Mouse (Mus musculus): ENCODE measurements around the gene Fjx1.

Fjx1 gene

GRCm38 (mm10) chr2:102451671-102452549, at the start of gene Fjx1:
Fjx1 (minus strand) TSS chr2:102452499.
- peak; percentile 8 to 17 for DNase-seq

- peak; percentile 6 to 10 for DNase-seq
These were observed 47.8 kb upstream of the Fjx1 start for GRCm38 (mm10) chr2:102500001-102500689.

DNA sequence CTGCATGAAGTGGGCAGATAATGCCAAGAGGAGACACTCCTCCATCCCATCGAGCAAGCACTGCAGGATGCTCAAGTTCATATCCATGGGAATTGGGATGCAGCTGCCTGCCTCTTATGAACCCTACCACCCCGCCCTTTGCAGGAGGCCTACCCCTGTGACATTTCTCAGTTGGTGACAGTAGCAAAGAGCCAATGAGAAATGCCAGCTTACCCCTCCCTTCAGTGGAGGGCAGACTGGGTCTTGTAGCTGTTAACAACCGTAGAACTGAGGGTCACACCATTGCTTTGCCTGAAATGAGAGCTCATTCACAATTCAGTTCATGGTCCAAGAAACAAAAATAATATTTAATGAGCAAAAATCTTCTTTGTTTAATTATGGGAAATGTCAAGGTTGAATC, 28.4 kb upstream of the Fjx1 start:
- DNase-seq: no peak

- DNase-seq: no peak
These were observed 23.8 kb upstream of the Fjx1 start for GRCm38 (mm10) chr2:102476101-102476500.

DNA sequence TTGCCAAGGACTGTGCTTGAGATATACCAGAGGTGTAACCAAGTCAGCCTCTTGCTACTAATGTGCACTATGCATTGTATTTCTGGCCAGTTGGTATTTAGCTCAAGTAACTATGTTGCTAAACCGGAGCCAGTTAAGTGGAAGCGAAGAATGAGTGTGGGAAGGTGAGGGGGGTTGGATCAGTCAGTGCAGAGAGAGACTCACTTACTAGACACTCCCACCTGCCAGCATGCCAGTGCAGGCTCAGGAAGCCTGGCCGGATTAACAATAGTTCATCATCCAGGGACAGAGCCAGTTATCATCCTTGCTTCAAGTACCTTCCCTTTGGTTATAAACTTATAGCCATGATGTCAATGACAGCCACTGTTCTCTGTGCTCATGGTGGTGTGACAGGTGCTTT, 16.3 kb upstream of the Fjx1 start:
- no peak for DNase-seq

DNA sequence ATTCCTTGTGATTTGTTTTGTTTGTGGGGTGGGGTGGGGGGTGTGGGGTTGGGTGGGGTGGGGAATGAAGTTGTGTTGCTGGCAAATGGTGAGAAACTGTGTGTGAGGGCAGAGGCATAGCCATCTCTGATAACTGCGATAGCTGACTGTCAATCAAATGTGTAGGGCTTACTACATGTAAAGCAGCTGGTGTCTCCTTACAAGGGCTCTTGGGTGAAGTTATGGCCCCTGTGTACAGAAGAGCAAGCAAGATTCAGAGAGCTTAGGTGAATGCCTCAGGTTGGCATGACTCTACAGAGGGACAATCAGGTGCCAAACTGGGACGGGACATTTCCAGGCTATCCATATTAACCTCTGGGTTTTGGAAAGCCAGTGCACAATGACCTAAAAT, 12.0 kb upstream of the Fjx1 start:
- no peak for DNase-seq

- no peak for DNase-seq
These were observed 11.5 kb upstream of the Fjx1 start for GRCm38 (mm10) chr2:102463587-102464341.

DNA sequence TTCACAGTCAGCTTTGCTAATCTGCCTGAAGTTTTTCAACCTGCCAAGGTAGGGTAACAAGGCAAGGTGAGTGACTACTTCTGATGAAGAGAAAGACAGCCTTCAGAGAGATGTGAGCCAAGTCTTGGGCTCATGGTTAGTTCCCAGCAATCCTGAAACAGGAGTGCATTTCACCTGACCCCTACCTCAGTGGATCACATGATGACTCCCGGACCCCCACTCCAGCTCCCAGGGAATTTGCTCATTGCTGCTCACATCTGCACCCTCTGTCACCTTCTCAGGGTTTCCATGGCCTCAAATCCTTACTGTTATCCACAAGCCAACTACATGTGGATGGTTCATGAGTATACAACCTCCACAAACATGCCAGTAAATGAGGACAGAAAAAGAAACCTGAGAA, 9.2 kb upstream of the Fjx1 start:
- no peak for DNase-seq

DNA sequence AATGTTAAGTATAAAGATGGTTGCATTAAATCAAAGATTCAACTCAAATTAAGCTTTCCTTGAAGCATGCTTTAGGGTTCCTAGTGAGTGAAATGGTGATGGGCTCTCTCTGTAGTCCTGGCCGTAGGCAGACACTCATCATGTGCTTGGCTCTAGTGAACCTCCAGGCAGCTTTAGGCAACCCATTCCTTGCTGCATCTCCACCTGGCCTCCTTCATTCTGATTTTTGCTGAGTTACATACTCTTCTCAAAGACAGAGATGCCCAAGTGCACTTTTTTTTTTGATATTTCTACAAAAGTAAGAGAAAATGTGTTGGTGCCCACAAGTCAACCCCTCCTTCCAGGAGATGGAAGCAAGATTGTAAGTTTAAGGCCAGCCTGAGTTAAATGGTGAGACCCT, 2.8 kb upstream of the Fjx1 start:
- DNase-seq: no peak

DNA sequence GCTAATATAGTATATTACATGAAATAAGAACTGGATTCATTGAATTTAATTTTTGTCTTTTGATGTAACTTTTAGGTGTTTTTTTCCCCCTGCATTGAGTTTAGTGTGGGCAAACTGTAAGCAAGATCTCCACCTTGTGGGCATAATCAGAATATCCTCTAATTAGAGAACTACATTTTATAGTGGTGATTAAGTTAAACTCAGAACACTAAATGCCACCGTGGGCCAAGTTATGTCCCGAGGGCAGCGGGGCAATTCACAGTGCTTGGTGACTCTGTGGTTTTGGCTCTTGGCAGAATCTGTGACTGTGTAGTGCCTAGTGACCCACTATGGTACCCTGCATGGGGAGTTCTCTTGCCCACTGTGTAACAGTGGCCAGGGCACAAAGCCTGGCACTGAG, 1.1 kb upstream of the Fjx1 start:
- peak; percentile 12 for DNase-seq

- peak; percentile 36 to 51 for DNase-seq
These were observed 1.3 kb downstream of the Fjx1 start for GRCm38 (mm10) chr2:102450761-102451670.

- DNase-seq: peak; percentile 33 to 40
These were observed 2.0 kb downstream of the Fjx1 start for GRCm38 (mm10) chr2:102450248-102450760.

DNA sequence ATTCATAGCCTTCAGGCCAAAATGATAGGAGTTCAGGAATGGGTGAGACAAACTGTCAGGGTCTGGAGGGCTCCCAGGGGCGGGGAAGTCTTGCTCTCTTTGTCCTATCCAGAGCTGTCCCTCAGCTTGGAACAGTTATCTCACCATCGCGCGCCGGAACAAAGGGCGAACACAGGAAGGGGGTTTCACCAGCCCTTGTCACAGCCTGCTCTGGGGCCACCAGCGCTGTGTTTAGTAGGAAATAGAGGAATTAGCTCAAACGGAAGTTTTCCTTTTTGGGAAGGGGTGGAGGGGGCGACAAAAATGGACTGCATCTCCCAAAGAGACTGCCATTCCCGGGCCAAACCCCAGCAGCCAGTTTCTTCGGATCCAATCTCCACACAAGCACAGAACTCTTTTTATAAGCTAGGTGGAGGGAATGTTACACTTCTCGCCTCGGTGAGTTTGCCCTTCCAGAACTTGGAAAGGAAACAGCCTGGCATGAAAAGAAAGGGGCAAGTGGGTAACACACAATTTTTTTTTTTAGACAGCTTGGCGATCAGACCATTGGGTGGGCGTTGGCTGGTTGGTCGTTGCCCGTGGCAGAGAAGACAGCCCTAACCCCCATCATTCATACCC, 2.6 kb downstream of the Fjx1 start:
- peak in 1 of 2 experiments; percentile 5 for DNase-seq

DNA sequence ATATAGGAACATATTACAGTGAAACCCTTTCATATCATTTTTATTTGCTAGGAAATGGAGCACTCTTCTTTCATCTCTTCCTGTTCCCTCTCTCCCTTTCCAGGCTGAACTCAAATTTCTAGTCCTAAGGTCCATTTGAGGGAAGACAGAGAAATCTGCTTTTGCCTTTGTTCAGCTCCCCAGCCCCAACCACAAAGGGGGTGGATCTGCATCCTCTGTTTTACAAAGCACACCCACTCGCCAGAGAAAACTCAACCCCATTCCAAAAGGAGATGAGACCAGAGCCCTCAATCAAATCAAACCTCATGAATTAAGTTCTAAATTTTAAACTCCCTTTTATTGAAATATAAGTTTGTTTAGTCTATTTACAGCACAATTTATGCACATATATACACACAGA, 3.2 kb downstream of the Fjx1 start:
- DNase-seq: no peak

GRCm38 (mm10) chr2:102447831-102448230, 4.5 kb downstream of the Fjx1 start:
- DNase-seq: no peak

DNA sequence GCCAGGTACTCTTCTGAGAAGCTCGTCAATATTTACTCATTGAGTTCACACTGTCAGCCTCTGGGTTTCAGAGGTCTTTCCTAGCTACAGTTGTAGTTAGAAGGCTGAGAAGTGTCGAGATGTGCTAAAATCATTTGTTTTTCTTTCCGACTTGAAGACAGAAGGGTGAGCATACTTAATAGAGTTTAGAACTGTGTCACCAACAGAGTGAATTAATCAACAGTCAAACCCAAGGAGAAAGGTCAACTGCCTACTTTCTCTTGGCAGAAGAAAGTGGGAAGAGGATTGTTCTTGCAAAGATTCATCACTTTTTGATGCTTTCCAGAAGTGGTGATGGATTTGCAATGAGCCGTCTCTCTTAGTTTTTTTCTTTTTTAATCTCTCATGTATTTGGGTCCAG, 5.4 kb downstream of the Fjx1 start:
- DNase-seq: no peak

GRCm38 (mm10) chr2:102437357-102438030, 14.8 kb downstream of the Fjx1 start:
- DNase-seq: no peak

DNA sequence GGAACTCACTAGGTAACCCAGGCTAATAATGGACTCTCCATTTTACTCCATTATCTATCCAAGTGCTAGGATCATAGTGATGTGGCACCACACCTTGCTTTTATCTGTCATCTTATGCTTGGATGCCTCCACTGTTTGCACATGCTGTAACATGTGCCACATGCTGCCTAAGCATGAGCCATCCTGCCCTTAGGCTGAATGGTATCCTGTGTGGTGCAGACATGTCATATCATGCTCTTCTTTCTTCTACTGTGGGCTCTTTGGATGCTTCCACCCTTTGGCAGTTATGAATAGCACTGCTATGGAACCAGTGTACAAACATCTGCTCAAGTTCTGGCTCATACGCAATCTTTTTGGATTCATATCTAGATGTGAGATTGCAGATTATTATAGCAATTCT, 18.4 kb downstream of the Fjx1 start:
- no peak for DNase-seq

GRCm38 (mm10) chr2:102431084-102431483, 21.2 kb downstream of the Fjx1 start:
- no peak for DNase-seq

- no peak for DNase-seq
These were observed 24.3 kb downstream of the Fjx1 start for GRCm38 (mm10) chr2:102427974-102428373.

GRCm38 (mm10) chr2:102426434-102426833, 25.9 kb downstream of the Fjx1 start:
- no peak for DNase-seq
